Mouse (Mus musculus): Measurements from ENCODE around the gene Kcnk7.
A peak's percentile ranks its signal among the peaks of the same experiment; 100 is the strongest.

Gene Kcnk7

DNA sequence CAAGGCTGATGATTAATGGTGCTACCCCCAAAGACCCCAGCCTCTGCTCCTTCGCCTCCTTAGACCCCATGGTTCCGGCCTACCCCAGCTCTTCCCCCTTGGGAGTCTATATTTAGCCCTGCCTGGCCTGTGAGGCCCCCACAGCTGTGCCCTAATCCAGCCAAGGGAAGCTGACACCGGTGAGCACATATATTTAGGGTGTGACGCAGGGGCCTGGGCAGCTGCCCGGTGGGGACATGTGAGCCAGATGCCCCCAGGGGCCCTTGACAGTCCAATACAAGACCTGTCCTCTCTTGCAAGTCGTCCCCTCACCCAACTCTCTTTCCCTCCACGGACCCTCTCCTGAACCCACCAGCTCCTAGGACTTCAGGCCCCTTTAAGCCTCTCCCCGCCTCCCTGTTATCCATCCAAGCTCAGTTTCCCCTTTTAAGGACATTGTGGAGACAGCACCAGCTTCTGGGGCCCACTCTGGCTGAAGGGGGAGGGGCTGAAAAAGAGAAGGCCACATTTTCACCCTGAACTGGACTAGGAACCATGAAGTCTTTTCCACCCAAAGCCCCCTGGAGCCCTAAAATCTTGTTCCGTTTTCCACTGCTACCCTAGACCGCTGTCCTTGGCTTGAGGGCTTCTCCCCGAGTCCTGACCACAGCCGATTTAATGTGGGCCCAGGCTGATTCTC lies 21.0 kb downstream of the Kcnk7 start:
- peak; percentile 78 for DNase-seq (ENCODE audit: low read depth, low spot score)

DNA sequence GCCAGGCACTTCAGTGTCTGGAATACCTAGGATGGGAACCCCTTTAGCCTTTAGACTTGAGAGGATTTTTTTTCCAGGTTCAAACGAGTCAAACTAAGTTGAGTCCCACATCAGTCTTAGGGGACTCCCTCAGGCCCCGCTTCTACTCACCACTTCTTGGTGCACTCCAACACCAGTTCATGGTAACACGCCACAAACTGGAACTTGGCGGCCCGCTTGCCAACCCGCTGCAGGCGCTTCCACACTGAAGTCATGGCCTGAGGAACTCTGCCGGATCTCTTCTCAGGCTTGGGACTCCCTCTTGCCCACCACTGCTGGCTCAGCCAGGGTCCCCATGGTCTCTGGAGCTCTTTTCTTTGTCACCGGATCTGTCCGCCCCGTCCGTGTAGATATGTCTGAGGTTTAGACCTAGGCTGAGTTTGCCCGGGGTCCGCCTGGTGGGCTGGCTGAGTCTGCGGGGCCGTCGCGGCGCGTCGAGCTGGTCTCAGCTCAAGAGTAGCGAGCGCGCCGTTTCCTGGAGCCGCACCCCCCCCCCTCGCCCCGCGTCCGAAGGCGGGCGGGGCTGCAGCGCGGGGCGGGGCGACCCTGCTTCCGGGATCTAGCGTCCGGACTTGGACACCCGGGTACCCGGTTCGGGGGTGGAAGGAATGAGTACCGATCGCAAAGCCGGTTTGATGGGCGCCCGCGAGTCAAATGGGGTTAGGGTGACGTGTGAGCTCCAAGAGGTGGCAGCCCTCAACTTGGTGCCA lies 21.8 kb downstream of the Kcnk7 start, which contains the start of gene Ehbp1l1:
Gene Ehbp1l1, minus strand, starts transcription at position 551 of the 749 bp plus-strand sequence.
- DNase-seq (ENCODE audit: low read depth, low spot score): peak; percentile 77

DNA sequence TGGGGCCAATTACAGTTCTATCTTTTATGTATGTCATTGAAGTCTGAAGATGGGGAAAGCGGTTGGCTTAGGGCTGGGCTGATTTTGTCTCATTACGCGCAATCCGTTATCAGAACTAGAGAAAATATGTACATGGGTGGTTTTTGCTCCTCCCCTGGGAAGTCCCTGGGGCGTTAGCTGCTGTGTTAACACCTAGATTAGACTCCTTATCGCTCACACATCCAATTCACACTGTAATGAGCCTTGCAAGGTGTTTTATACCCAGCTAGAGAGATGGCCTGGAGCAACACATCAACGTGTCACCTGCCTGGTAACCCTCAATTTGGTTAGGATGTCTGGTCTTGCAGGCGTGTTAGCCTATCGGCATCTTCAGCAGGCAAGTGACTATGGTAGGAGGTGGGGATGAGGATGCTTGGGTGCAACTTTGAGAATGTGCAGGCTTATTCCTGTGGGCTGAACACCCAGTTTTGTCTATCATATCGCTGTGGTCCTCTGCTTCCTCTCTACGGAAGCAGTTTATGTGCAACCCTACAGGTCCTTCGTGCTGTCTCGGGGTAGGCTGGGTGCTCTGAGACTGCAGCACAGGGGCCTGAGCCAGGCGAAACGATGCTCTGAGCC lies 22.9 kb downstream of the Kcnk7 start:
- peak; percentile 44 for DNase-seq (ENCODE audit: low read depth, low spot score)

DNA sequence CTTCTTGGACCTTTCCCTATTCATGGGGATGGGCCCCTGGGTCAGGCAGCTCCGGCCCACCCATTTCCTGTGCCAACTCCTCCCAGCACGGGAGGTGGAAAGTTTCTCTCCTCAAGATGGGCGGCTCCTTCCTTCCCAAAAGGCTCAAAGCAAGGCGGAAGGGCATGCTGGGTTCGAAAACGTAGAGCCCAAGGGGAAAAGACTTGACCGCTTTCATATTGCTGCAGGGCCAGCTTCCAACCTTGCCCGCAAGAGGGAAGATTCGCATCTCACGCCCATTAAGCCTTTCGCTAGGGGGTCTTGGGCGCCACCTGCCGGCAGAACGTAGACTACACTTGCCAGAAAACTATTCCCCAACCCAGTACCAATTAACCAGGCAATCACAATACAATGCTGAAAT lies 23.5 kb downstream of the Kcnk7 start:
- peak; percentile 95 for DNase-seq (ENCODE audit: low read depth, low spot score)

DNA sequence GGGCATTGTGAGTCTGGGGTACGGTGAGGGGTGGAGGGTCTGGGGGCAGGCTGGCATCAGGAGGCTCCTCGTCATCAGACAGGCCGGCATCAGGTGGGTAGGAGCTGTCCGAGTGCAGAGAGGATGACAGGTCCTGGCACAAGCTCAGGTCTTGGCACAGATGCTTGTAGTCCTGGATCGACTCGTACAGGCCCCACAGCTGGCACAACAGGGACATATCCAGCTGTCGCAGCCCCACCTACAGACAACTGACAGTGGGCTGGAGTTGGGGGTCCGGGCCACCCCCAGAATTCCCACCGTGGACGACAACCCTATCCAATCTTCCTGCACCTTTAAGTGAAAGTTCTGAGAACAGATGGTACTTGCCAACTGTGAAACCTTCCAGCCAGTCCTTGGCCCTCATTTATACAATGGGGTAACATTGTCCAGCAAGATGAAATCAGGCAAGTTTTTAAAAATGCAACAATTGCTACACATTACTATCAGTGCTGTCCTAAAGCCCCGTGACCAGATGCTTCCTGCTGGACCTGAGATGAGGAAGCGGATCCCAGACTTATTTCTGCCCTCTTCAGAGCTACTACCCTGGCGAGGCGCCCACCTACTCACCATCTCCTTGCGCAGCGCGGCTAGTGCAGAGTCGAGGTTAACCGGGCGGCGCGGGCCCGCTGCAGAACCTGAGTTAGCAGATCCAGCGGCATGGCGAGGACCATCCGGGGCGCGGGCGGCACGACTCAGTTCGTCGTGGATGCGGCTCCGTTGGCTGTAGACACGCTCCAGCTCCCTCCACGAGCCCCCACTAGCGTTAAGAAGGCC lies 24.7 kb downstream of the Kcnk7 start:
- DNase-seq (ENCODE audit: low read depth, low spot score): peak; percentile 81

DNA sequence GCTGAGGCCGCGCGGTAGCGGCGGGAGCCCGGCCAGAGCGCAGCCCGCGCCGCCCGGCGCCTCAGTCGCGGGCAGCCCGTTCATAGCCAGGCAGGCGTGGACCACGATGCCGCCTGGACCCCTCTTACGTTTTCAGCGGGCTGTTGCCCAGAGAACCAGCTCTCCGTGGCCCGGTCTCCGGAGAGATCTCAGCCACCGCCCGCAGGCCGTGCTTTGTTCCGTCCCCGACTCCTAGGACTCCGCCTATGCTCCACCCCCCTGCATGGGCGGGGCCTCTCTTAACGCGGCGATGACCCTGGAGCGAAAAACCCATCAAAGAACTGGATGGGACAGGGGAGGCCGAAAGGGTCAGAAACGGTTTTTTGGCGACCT lies 25.3 kb downstream of the Kcnk7 start, which contains the start of gene Fam89b:
Gene Fam89b, minus strand, starts transcription at position 210 of the 372 bp plus-strand sequence.
- peak; percentile 92 for DNase-seq (ENCODE audit: low read depth, low spot score)

DNA sequence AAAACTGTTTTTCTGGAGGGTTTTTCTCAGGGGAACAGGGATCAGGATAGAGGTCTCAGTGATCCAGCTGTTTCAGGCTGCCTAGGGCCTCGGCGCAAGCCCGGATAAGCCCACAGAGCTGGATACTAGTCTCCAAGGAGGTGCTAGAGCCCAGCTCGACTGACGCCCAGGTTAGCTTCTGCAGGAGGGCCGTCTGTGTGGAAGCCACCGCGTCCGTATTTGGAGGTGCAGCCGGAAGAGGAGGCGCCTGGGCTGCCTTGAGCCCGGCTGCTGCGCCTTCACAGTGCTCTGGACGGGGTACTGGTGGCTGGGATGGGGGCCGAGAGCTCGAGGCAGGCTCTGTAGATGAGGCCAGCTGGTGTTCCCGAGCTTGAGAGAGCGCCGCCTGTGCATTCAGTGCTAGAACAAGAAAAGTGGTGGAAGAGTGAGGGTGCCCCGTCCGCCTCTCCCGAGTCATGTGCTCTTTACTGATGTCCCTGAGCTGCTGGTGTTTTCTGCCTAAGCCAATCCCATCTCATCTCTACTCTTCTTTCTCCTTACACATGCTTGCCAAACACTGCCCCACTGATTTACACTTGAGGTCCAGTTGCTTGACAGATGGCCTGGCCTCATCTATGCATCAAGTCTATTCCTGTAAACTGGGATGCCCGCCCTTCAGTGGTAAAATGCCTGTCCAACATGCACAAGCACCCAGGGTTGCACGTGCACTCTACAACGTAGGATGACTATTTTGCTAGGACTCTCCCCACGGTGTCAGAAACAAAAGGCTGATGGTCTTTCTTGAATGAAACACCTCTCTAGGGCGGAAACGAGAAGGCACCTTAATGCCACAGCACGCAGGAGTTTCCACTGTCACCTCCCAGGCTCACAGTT lies 26.4 kb downstream of the Kcnk7 start:
- DNase-seq (ENCODE audit: low read depth, low spot score): no peak

DNA sequence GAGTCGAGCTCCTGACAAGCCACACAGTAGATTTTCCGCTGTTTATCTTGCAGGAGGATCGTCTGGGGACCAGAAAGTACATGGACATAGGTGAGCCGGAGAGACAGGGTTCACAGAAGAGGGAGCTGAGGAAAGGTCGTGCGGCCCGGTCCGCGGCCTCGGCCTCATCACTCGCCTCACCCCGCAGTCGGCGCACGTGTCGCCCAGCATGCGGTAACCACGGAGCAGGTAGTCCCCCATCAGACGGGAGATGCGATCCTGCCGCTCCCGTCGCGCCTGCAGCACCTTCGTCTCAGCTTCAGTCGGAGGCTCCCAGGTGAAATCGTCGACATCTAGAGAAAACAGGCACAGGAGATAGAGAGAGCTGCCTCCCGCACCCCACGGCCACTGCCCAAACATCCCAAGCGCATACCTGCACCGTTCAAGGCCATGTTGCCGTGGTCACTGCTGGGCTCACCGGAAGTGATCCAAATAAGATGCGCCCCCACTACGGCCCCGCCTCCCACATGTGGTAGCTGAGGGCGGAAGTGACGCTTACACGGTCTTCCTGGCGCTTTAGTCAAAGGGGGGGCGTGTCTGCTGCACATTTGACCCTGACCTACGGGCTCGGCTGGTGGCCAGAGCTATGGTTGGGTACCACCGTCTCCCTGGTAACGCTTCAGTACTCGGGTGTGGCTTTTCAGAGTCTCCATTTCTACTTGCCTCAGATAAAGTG lies 27.3 kb downstream of the Kcnk7 start:
- DNase-seq (ENCODE audit: low read depth, low spot score): peak; percentile 98

DNA sequence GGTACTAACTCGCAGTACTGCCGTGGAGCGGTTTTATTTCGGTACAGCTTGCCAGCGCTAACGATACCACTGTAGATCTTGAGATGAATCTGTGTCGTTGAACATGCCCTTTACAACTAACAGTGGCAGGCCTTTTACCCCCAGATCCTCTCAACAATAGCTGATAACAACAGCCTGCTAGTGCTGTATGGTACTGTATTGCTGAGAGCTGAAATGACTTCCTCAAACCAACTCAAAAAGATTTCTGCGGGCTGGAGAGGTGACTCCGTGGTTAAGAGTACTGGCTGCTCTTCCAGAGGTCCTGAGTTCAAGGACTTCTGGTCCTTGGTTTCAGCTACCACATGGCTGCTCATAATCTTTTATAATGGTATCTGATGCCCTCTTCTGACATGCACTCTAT lies 30.2 kb downstream of the Kcnk7 start:
- no peak for DNase-seq (ENCODE audit: low read depth, low spot score)

DNA sequence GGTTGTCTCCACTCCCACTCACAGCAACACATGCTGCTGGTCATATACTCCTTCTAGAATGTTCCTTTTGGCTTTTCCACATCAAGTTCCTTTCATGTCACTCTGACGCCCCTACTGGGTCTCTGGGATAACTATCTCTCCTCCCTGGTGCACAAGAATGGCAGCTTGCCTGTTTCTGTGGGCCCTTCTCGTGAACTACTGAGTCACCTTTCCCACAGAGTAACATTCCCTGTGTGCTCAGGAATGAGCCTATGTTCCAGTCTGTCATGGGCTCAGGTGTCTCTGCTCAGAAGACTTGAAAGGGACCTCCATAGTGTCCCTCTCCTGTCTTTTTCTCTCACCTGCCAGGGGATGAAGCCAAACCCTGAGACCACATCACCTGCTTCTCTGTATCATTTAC lies 35.3 kb downstream of the Kcnk7 start:
- peak; percentile 71 for DNase-seq (ENCODE audit: low read depth, low spot score)

DNA sequence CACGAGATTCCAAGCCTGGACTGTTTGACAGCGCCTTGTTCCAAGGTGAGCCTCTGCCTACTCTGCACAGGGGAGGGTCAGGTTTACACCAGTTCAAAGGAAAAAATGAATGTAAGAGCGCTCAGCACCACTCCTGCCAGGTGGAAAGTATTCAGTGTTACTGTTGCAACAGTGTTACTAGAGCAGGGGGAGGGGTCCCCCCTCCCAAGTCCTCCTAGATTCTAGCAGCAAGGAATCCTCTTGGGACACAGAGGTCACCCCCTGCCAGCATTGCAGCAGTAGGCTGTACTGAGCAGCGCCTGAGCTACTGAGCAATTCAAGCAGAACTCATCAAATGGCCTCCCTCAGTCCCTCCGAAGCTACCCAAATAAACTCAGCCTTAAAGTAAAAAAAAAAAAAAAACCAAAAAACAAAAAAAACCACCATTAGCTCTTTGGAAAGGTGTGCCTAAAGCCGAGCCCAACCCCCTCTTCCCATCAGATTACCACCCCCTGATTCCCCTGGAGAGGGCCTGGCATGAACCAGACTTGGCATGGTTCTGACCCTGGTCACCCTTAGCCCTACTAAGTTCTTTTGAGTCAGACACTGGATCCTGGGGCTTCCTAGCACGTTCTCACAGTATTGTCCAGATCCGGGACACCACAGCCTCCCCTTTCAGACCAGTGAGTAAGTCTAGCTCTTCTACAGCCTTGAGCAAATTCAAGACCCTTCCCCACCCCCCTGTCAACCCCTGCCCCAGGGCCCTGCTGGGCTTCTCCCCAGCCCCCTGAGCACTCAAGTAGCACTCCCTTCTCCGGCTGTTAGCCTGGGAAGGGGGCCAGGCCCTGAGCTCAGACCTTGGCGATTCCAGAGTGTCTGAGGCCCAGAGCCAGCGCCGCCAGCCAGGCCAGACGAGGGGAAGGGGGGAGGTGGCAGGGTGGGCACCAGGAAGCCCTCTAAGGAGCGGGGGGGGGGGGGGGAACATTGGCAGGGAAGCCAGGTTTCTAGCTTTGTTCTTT lies 36.5 kb downstream of the Kcnk7 start, which contains the start of gene Ltbp3:
Gene Ltbp3, plus strand, starts transcription at position 585 of the 998 bp plus-strand sequence.
- DNase-seq (ENCODE audit: low read depth, low spot score): peak; percentile 75

DNA sequence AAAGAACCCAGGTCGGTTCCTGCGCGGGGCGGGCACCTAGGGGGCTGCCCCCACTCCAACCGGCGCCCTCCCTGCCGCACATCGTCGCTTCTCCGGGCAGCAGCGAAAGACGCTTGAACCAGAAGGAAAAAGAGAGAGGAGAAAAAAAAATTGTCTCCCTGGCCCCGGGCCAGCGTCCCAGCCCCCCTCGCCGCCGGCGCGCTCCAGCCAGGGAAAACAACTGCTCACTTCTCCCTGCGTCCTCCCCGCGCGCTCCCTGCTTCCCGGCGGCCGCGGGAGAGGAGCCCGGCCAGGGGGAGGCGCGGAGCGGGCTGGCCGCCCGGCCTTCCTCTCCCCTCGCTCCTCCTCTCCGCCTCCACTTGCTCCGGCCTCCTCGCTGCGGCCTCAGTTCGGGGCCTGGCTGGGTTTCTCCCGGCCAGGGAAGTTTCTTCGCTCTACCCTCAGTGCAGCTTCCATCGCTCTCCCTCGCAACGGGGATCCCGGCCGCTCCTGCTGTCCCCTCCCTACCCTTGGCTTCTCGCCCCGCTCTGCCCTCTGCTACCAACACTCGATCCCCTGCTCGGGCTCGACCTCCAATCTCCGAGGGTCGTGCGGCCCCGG lies 37.6 kb downstream of the Kcnk7 start:
- DNase-seq (ENCODE audit: low read depth, low spot score): peak; percentile 83

DNA sequence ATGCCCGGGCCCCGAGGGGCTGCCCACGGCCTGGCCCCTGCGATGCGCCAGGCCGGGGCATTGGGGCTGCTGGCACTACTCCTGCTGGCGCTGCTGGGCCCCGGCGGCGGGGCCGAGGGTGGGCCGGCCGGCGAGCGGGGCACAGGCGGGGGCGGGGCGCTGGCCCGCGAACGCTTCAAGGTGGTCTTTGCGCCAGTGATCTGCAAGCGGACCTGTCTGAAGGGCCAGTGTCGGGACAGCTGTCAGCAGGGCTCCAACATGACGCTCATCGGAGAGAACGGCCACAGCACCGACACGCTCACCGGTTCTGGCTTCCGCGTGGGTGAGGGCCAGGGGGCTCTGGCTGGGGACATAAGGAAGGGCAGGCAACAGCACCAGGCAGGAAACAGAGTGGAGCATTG lies 38.1 kb downstream of the Kcnk7 start:
- no peak for DNase-seq (ENCODE audit: low read depth, low spot score)

DNA sequence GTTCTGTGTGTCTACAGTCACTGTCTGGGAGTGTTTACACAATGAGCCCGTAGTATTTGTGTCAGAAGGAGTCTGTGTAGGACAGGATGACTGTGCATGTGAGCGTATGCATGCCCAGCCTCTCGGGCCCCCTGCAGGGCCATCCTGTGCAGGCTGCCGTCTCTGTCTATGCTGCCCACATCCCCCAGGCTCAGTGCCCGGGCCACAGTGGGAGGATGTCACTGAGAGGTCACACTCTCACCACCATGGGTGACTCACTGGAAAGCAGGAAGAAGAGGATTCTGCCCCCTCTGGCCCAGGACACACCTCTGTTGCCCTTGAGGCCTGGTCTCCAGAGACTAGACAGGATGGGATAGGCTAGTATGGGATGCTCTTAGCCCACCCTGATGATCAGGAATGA lies 39.4 kb downstream of the Kcnk7 start:
- peak; percentile 92 for DNase-seq (ENCODE audit: low read depth, low spot score)

DNA sequence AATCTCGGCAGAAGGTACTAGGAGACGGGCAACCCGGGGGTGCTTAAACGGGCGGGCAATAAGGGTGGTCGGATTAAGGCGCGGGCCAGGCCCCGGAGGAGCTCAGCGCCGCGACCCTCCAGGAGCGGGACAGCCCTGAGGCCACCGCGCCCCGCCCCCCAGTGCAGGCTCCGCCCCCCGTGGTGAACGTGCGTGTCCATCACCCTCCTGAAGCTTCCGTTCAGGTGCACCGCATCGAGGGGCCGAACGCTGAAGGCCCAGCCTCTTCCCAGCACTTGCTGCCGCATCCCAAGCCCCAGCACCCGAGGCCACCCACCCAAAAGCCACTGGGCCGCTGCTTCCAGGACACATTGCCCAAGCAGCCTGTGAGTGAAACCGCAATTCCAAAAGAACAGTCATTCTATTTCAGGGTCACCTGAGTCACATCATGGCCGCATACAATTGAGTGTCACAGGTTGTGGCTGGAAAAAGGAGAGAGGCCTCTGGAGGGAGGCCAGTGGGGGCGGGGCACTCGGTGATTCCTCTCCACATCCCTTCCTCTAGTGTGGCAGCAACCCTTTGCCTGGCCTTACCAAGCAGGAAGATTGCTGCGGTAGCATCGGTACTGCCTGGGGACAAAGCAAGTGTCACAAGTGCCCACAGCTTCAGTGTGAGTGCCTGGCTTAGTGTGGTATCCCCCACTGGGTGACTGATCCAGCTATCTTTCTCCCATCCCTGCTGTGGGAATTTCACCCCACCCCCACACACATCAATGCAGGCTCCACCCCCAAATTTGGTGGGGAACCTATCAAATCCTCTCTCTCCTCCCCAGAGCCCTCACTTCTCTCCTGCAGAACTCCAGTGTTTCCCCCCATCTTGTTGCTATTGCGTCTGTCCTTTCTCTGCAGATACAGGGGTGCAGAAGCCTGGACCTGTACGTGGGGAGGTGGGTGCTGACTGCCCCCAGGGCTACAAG lies 41.9 kb downstream of the Kcnk7 start:
- no peak for DNase-seq (ENCODE audit: low read depth, low spot score)

DNA sequence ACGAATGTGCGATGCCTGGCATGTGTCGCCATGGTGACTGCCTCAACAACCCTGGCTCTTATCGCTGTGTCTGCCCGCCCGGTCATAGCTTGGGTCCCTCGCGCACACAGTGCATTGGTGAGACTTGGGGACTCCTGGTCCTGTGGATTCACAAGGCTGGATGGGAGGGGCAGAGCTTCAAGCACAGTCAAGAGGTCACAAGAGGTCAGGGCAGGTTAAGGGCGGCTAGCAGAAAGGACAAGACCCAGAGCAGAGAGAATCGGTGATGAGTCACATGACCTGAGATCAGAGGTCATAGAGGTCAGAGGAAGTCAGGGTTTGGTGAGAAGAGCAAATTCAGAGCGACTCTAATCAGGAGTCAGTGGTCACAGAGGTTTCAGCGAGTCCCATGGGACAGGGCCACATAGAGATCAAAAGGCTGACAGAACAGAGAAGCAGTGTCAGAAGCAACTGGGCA lies 42.8 kb downstream of the Kcnk7 start:
- DNase-seq (ENCODE audit: low read depth, low spot score): no peak

DNA sequence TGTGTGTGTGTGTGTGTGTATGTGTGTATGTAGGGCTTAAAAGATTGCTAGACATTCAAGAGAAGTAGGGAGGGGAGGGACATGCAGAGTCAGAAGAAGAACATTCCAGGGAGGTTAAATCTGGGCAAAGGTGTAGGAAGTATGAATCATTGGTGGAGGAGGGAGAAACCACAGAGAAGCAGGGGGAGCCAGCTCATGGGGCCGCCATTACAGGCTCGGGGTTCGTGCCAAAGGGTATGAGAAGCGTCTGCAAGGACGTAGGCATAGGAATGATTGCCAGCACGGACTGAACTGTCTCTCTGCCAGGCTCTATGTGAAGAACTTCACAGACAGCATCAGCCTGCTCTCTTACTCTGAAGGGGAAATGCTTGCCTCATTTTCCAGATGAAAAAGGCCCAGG lies 45.3 kb downstream of the Kcnk7 start:
- DNase-seq (ENCODE audit: low read depth, low spot score): peak; percentile 94
